Mouse (Mus musculus): ENCODE results near the gene Sh2d3c. TPM values are rescaled to one million over a fixed set of nuclear protein-coding genes. Genes with fewer than 3 reads are reported as not detected.

The Sh2d3c gene
- polyA plus RNA-seq, 1 experiment from 2014 or later: 58.5 TPM

DNA sequence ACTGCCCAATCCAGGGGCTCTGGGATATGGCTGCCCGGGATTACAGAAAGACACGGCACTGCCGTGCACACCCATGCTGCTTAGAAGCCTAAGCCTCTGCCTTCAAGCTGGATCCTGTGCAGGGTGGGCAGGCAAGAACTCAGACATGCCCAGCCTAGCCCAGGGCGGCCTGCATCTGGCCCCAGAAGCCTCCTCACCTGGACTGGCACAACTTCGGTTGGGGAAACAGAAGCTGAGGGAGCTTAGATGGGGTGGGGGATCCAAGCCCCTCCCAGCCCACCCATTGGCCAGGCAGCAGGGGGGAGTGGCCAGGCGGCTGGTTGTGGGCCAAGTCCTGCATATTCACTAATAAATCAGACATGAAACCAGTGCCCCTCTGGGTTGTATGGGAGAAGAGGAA is 39.1 kb upstream of the Sh2d3c start:
- Histone ChIP-seq H3K27ac (ENCODE audit: low read depth, low read length) (no peak overlapping the region), H3K4me3 (ENCODE audit: low read length) (no peak overlapping the region), H3K9ac (ENCODE audit: low read depth, low read length) (no peak overlapping the region), H3K9me3 (ENCODE audit: control insufficient read depth, low read length) (no peaks in the 10 kb centered on the region), H3K27me3 (replicated peaks; ENCODE audit: control insufficient read depth, insufficient read depth, low read length) (no peaks in the 10 kb centered on the region), H3K4me2 (ENCODE audit: low read length) (no peak overlapping the region), H3K4me1 (ENCODE audit: control insufficient read depth, insufficient read depth, low read depth, low read length) (peaks cover 4% of the 10 kb centered on the region), H3K36me3 (ENCODE audit: control insufficient read depth, insufficient read depth, low read length) (peaks cover 24% of the 10 kb centered on the region)
- 64% methylated on average over 6 of the region's 6 CpGs for WGBS
- no peak for ATAC-seq

GRCm38 (mm10) chr2:32682721-32683417 is 38.0 kb upstream of the Sh2d3c start:
- Histone ChIP-seq H3K9ac (ENCODE audit: low read depth, low read length) (no peak overlapping the region), H3K4me3 (ENCODE audit: low read length) (no peak overlapping the region), H3K36me3 (ENCODE audit: control insufficient read depth, insufficient read depth, low read length) (peaks cover 34% of the 10 kb centered on the region), H3K9me3 (ENCODE audit: control insufficient read depth, low read length) (no peaks in the 10 kb centered on the region), H3K4me2 (ENCODE audit: low read length) (no peak overlapping the region), H3K27ac (ENCODE audit: low read depth, low read length) (no peak overlapping the region), H3K4me1 (ENCODE audit: control insufficient read depth, insufficient read depth, low read depth, low read length) (peaks cover 4% of the 10 kb centered on the region), H3K27me3 (replicated peaks; ENCODE audit: control insufficient read depth, insufficient read depth, low read length) (no peaks in the 10 kb centered on the region)
- 80% methylated on average over 14 of the region's 14 CpGs for WGBS
- no peak for ATAC-seq

- H3K4me2 ChIP-seq (ENCODE audit: low read length): no peak overlapping the region
- no peak overlapping the region for H3K9ac ChIP-seq (ENCODE audit: low read depth, low read length)
- no peak overlapping the region for H3K27ac ChIP-seq (ENCODE audit: low read depth, low read length)
- no peaks in the 10 kb centered on the region for H3K27me3 ChIP-seq (replicated peaks; ENCODE audit: control insufficient read depth, insufficient read depth, low read length)
- H3K4me1 ChIP-seq (ENCODE audit: control insufficient read depth, insufficient read depth, low read depth, low read length): peaks cover 4% of the 10 kb centered on the region
- no peak for ATAC-seq
- peaks cover 34% of the 10 kb centered on the region for H3K36me3 ChIP-seq (ENCODE audit: control insufficient read depth, insufficient read depth, low read length)
- H3K9me3 ChIP-seq (ENCODE audit: control insufficient read depth, low read length): no peaks in the 10 kb centered on the region
- H3K4me3 ChIP-seq (ENCODE audit: low read length): no peak overlapping the region
- 90% methylated on average over 10 of the region's 10 CpGs for WGBS
Observed at GRCm38 (mm10) chr2:32683701-32684100, 37.2 kb upstream of the Sh2d3c start.

DNA sequence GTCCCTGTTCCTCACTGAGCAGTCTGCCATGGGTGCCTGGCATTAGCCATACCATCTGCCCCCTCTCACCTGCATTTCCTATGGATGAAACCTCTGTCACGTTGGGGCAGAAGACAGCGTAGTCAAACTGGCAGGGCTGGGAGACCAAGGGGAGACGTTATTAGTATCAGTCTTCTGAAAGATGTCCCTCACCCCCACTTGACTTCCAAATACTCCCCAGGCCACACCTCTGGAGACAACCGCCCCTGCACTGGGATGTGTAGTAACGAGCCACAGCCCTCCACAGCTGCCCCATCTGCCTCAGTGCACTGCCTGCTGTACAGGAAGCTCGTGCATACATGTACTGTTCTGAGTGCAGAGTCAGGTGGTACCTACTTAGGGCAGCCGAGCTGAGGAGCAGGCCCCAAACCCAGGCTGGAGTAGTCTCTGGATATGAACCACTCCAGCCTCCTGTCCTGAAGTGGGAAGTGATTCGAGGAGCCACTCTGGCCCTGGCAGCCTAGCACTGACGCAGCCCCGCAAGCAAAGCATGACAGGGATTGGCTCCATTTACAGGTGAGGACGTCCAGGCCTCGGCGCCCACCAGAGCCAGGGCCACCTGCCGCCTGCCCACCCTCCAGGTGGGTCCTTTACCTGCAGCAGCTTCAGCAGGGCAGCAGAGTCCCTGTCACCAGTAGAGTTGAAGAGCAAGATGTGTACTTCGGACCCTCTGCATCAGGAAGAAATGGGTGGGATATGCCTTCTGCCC is 36.0 kb upstream of the Sh2d3c start:
- no peak for ATAC-seq
- Histone ChIP-seq H3K36me3 (ENCODE audit: control insufficient read depth, insufficient read depth, low read length) (peaks cover 34% of the 10 kb centered on the region), H3K27ac (ENCODE audit: low read depth, low read length) (no peak overlapping the region), H3K4me1 (ENCODE audit: control insufficient read depth, insufficient read depth, low read depth, low read length) (peaks cover 4% of the 10 kb centered on the region), H3K4me2 (ENCODE audit: low read length) (no peak overlapping the region), H3K9me3 (ENCODE audit: control insufficient read depth, low read length) (no peaks in the 10 kb centered on the region), H3K9ac (ENCODE audit: low read depth, low read length) (no peak overlapping the region), H3K4me3 (ENCODE audit: low read length) (no peak overlapping the region), H3K27me3 (replicated peaks; ENCODE audit: control insufficient read depth, insufficient read depth, low read length) (no peaks in the 10 kb centered on the region)
- 90% methylated on average over 15 of the region's 15 CpGs for WGBS

GRCm38 (mm10) chr2:32685807-32686206 is 35.0 kb upstream of the Sh2d3c start:
- H3K4me3 ChIP-seq (ENCODE audit: low read length): no peak overlapping the region
- 98% methylated on average over 3 of the region's 3 CpGs for WGBS
- H3K27me3 ChIP-seq (replicated peaks; ENCODE audit: control insufficient read depth, insufficient read depth, low read length): no peaks in the 10 kb centered on the region
- H3K27ac ChIP-seq (ENCODE audit: low read depth, low read length): no peak overlapping the region
- H3K4me2 ChIP-seq (ENCODE audit: low read length): no peak overlapping the region
- peaks cover 34% of the 10 kb centered on the region for H3K36me3 ChIP-seq (ENCODE audit: control insufficient read depth, insufficient read depth, low read length)
- H3K9ac ChIP-seq (ENCODE audit: low read depth, low read length): no peak overlapping the region
- no peaks in the 10 kb centered on the region for H3K9me3 ChIP-seq (ENCODE audit: control insufficient read depth, low read length)
- ATAC-seq: no peak
- no peaks in the 10 kb centered on the region for H3K4me1 ChIP-seq (ENCODE audit: control insufficient read depth, insufficient read depth, low read depth, low read length)

- Histone ChIP-seq H3K9ac (ENCODE audit: low read depth, low read length) (no peak overlapping the region), H3K4me2 (ENCODE audit: low read length) (no peak overlapping the region), H3K36me3 (ENCODE audit: control insufficient read depth, insufficient read depth, low read length) (peaks cover 34% of the 10 kb centered on the region)
Observed at GRCm38 (mm10) chr2:32686640-32687039, 34.2 kb upstream of the Sh2d3c start.

GRCm38 (mm10) chr2:32687562-32687961 is 33.3 kb upstream of the Sh2d3c start:
- Histone ChIP-seq H3K4me3 (ENCODE audit: low read length) (no peak overlapping the region), H3K4me1 (ENCODE audit: control insufficient read depth, insufficient read depth, low read depth, low read length) (peaks cover 2% of the 10 kb centered on the region), H3K4me2 (ENCODE audit: low read length) (no peak overlapping the region), H3K9ac (ENCODE audit: low read depth, low read length) (no peak overlapping the region), H3K27me3 (replicated peaks; ENCODE audit: control insufficient read depth, insufficient read depth, low read length) (no peaks in the 10 kb centered on the region), H3K36me3 (ENCODE audit: control insufficient read depth, insufficient read depth, low read length) (peaks cover 30% of the 10 kb centered on the region), H3K9me3 (ENCODE audit: control insufficient read depth, low read length) (no peaks in the 10 kb centered on the region), H3K27ac (ENCODE audit: low read depth, low read length) (no peak overlapping the region)
- no peak for ATAC-seq
- WGBS: 94% methylated on average over 8 of the region's 8 CpGs

More at GRCm38 (mm10) chr2:32686640-32687039, 34.2 kb upstream of the Sh2d3c start:
- WGBS: 91% methylated on average over 5 of the region's 6 CpGs
- no peaks in the 10 kb centered on the region for H3K9me3 ChIP-seq (ENCODE audit: control insufficient read depth, low read length)
- no peaks in the 10 kb centered on the region for H3K27me3 ChIP-seq (replicated peaks; ENCODE audit: control insufficient read depth, insufficient read depth, low read length)
- no peaks in the 10 kb centered on the region for H3K4me1 ChIP-seq (ENCODE audit: control insufficient read depth, insufficient read depth, low read depth, low read length)
- no peak overlapping the region for H3K27ac ChIP-seq (ENCODE audit: low read depth, low read length)
- ATAC-seq: no peak
- H3K4me3 ChIP-seq (ENCODE audit: low read length): no peak overlapping the region

DNA sequence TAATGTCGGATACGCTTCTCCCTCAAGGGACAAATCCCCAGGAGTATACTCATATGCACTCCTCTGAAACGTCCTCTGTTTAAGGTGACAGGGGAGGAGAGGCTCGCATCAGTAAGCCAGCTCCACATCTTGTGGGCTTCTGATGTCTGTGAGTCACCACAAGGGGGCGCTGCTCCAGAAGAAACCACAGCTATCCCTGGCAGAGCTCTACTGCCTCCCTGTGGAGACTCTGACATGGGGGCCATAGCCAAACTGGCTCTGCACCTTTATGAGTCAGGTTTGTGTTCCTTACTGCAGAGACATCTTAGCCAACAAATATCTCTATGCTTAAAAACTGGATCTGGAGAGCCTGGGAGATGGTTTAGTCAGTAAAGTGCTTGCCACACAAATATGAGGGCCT is 31.4 kb upstream of the Sh2d3c start:
- no peak overlapping the region for H3K4me2 ChIP-seq (ENCODE audit: low read length)
- H3K9me3 ChIP-seq (ENCODE audit: control insufficient read depth, low read length): no peaks in the 10 kb centered on the region
- peaks cover 10% of the 10 kb centered on the region for H3K4me1 ChIP-seq (ENCODE audit: control insufficient read depth, insufficient read depth, low read depth, low read length)
- peaks cover 23% of the 10 kb centered on the region for H3K36me3 ChIP-seq (ENCODE audit: control insufficient read depth, insufficient read depth, low read length)
- no peak overlapping the region for H3K27ac ChIP-seq (ENCODE audit: low read depth, low read length)
- H3K9ac ChIP-seq (ENCODE audit: low read depth, low read length): no peak overlapping the region
- no peak overlapping the region for H3K4me3 ChIP-seq (ENCODE audit: low read length)
- WGBS: 24% methylated on average over 5 of the region's 5 CpGs
- no peak for ATAC-seq
- no peaks in the 10 kb centered on the region for H3K27me3 ChIP-seq (replicated peaks; ENCODE audit: control insufficient read depth, insufficient read depth, low read length)

GRCm38 (mm10) chr2:32691041-32691440 is 29.8 kb upstream of the Sh2d3c start:
- H3K4me1 ChIP-seq (ENCODE audit: control insufficient read depth, insufficient read depth, low read depth, low read length): peaks cover 10% of the 10 kb centered on the region
- no peaks in the 10 kb centered on the region for H3K9me3 ChIP-seq (ENCODE audit: control insufficient read depth, low read length)
- peaks cover 14% of the 10 kb centered on the region for H3K36me3 ChIP-seq (ENCODE audit: control insufficient read depth, insufficient read depth, low read length)
- H3K4me3 ChIP-seq (ENCODE audit: low read length): no peak overlapping the region
- no peaks in the 10 kb centered on the region for H3K27me3 ChIP-seq (replicated peaks; ENCODE audit: control insufficient read depth, insufficient read depth, low read length)
- H3K9ac ChIP-seq (ENCODE audit: low read depth, low read length): no peak overlapping the region
- WGBS: 80% methylated on average over 11 of the region's 11 CpGs
- no peak overlapping the region for H3K27ac ChIP-seq (ENCODE audit: low read depth, low read length)
- no peak overlapping the region for H3K4me2 ChIP-seq (ENCODE audit: low read length)
- no peak for ATAC-seq
